Mouse (Mus musculus): Measurements from ENCODE around the gene Wasf1. TPM values are rescaled to one million over a fixed set of nuclear protein-coding genes. Genes with fewer than 3 reads are reported as not detected.

Gene Wasf1
- total RNA-seq (2021) = 100 to 1,000 TPM; 303 to 306 TPM

- peak; percentile 99 for DNase-seq (ENCODE audit: extremely low spot score in 1 of 2, low spot score in 2 of 2)
- intact Hi-C loops (cut with DNase I) = loop anchor here (5.0 to 10.0 kb wide), 3 partner anchors 41 to 201 kb away; partner anchors contain the start of gene Mettl24
Observed at GRCm38 (mm10) chr10:40882831-40883643, at the start of gene Wasf1, which contains the start of gene Cdc40. TSS of gene Wasf1 (plus strand) at chr10:40883475. TSS of gene Cdc40 (minus strand) at chr10:40883311.

GRCm38 (mm10) chr10:40840086-40840485, 43.2 kb upstream of the Wasf1 start:
- intact Hi-C loops (cut with DNase I) = loop anchor here (5.0 kb wide), 1 partner anchor 42 kb away; the partner anchor contains the start of genes Cdc40 and Wasf1
- DNase-seq (ENCODE audit: extremely low spot score in 1 of 2, low spot score in 2 of 2) = no peak

- DNase-seq (ENCODE audit: extremely low spot score in 1 of 2, low spot score in 2 of 2) = no peak
- intact Hi-C loops (cut with DNase I) = loop anchor here (5.0 kb wide), 1 partner anchor 38 kb away; the partner anchor contains the start of genes Cdc40 and Wasf1
Observed at GRCm38 (mm10) chr10:40843841-40844240, 39.4 kb upstream of the Wasf1 start.

GRCm38 (mm10) chr10:40844546-40844945, 38.7 kb upstream of the Wasf1 start:
- DNase-seq (ENCODE audit: extremely low spot score in 1 of 2, low spot score in 2 of 2) = no peak
- intact Hi-C loops (cut with DNase I) = loop anchor here (5.0 kb wide), 1 partner anchor 38 kb away; the partner anchor contains the start of genes Cdc40 and Wasf1

- intact Hi-C loops (cut with DNase I) = no loop called here
- DNase-seq (ENCODE audit: extremely low spot score in 1 of 2, low spot score in 2 of 2) = no peak
Observed at GRCm38 (mm10) chr10:40845626-40846025, 37.6 kb upstream of the Wasf1 start.

GRCm38 (mm10) chr10:40847176-40847874, 36.0 kb upstream of the Wasf1 start:
- intact Hi-C loops (cut with DNase I) = no loop called here

GRCm38 (mm10) chr10:40850644-40851043, 32.6 kb upstream of the Wasf1 start:
- intact Hi-C loops (cut with DNase I) = no loop called here
- DNase-seq (ENCODE audit: extremely low spot score in 1 of 2, low spot score in 2 of 2) = no peak

More at GRCm38 (mm10) chr10:40847176-40847874, 36.0 kb upstream of the Wasf1 start:
- DNase-seq (ENCODE audit: extremely low spot score in 1 of 2, low spot score in 2 of 2) = no peak

GRCm38 (mm10) chr10:40851138-40851537, 32.1 kb upstream of the Wasf1 start:
- intact Hi-C loops (cut with DNase I) = no loop called here
- DNase-seq (ENCODE audit: extremely low spot score in 1 of 2, low spot score in 2 of 2) = no peak

- DNase-seq (ENCODE audit: extremely low spot score in 1 of 2, low spot score in 2 of 2) = no peak
- intact Hi-C loops (cut with DNase I) = no loop called here
Observed at GRCm38 (mm10) chr10:40855616-40856015, 27.7 kb upstream of the Wasf1 start.

GRCm38 (mm10) chr10:40856703-40857102, 26.6 kb upstream of the Wasf1 start:
- DNase-seq (ENCODE audit: extremely low spot score in 1 of 2, low spot score in 2 of 2) = no peak
- intact Hi-C loops (cut with DNase I) = no loop called here

GRCm38 (mm10) chr10:40857599-40857998, 25.7 kb upstream of the Wasf1 start:
- no peak for DNase-seq (ENCODE audit: extremely low spot score in 1 of 2, low spot score in 2 of 2)
- intact Hi-C loops (cut with DNase I) = no loop called here

- no peak for DNase-seq (ENCODE audit: extremely low spot score in 1 of 2, low spot score in 2 of 2)
- intact Hi-C loops (cut with DNase I) = no loop called here
Observed at GRCm38 (mm10) chr10:40868081-40868480, 15.2 kb upstream of the Wasf1 start.

GRCm38 (mm10) chr10:40871301-40871700, 12.0 kb upstream of the Wasf1 start:
- no peak for DNase-seq (ENCODE audit: extremely low spot score in 1 of 2, low spot score in 2 of 2)
- intact Hi-C loops (cut with DNase I) = no loop called here

- intact Hi-C loops (cut with DNase I) = no loop called here
- DNase-seq (ENCODE audit: extremely low spot score in 1 of 2, low spot score in 2 of 2) = no peak
Observed at GRCm38 (mm10) chr10:40872052-40872451, 11.2 kb upstream of the Wasf1 start.

GRCm38 (mm10) chr10:40878246-40878645, 5.0 kb upstream of the Wasf1 start:
- no peak for DNase-seq (ENCODE audit: extremely low spot score in 1 of 2, low spot score in 2 of 2)
- intact Hi-C loops (cut with DNase I) = no loop called here

GRCm38 (mm10) chr10:40879969-40880368, 3.3 kb upstream of the Wasf1 start:
- intact Hi-C loops (cut with DNase I) = loop anchor here (5.0 to 10.0 kb wide), 3 partner anchors 38 to 198 kb away; partner anchors contain the start of gene Mettl24
- DNase-seq (ENCODE audit: extremely low spot score in 1 of 2, low spot score in 2 of 2) = no peak

- DNase-seq (ENCODE audit: extremely low spot score in 1 of 2, low spot score in 2 of 2) = no peak
- intact Hi-C loops (cut with DNase I) = loop anchor here (5.0 to 10.0 kb wide), 3 partner anchors 39 to 199 kb away; partner anchors contain the start of gene Mettl24
Observed at GRCm38 (mm10) chr10:40881236-40881635, 2.0 kb upstream of the Wasf1 start.

- DNase-seq (ENCODE audit: extremely low spot score in 1 of 2, low spot score in 2 of 2) = no peak
Observed at GRCm38 (mm10) chr10:40882333-40882732, 942 bp upstream of the Wasf1 start.

GRCm38 (mm10) chr10:40883644-40884278, 486 bp downstream of the Wasf1 start:
- peak in 1 of 2 experiments; percentile 83 for DNase-seq (ENCODE audit: extremely low spot score in 1 of 2, low spot score in 2 of 2)

More at GRCm38 (mm10) chr10:40882333-40882732, 942 bp upstream of the Wasf1 start:
- intact Hi-C loops (cut with DNase I) = loop anchor here (5.0 to 10.0 kb wide), 3 partner anchors 40 to 200 kb away; partner anchors contain the start of gene Mettl24

More at GRCm38 (mm10) chr10:40883644-40884278, 486 bp downstream of the Wasf1 start:
- intact Hi-C loops (cut with DNase I) = loop anchor here (2.0 to 10.0 kb wide), 4 partner anchors 41 to 233 kb away; partner anchors contain the start of gene Mettl24
